15 mouse cellular contexts compared by ENCODE assay signal in the genomic region with DNA sequence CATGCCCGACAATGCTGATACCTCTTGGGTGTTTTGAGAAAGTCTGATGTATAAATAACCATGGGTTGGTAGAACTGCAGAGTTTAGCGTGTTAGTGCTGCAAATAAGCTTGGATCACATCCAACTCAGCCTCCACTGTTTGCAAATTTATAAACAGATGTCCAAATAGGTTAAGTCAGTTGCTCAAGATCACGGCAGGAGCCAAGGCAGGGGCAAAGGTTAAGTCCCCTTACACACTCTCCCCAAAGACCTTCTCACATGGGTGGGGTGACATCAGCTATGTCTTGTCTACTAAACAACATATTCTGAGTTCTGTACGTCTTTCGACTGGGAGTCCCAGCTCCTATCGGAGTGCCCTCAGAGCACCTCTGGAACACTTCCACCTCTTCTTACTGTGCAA.
DNase-seq lines count a peak whose midpoint lies in the region; TF ChIP-seq lines count a peak whose summit lies in the region.
"Had no signal": no experiment of that assay in that cellular context is flagged by ENCODE, and none has a peak within 500 bp of the region (broad histone marks: within the 10 kb centered on the region; RNA-seq: fewer than 3 reads in every experiment).

No protein-coding gene starts in this region.

- no peaks in the 10 kb centered on the region for H3K36me3 ChIP-seq in kidney, adult 2 months (ENCODE audit: control insufficient read depth, insufficient read depth, low read length)
- H3K36me3 ChIP-seq: embryonic facial prominence, embryonic 10.5 days; heart, embryonic 13.5 days; hindbrain, embryonic 12.5 days; limb, embryonic 12.5 days; midbrain, embryonic 15.5 days had no signal

- peak; percentile 61 for DNase-seq in adrenal gland, postnatal 10 days
- no peak for DNase-seq in adrenal gland, postnatal 4 days (ENCODE audit: low spot score in 2 of 2)
- DNase-seq in kidney, adult 2 months = peak; percentile 64
- no peak for DNase-seq in kidney, postnatal 10 days
- peak; percentile 90 for DNase-seq in adipocyte (ENCODE audit: low spot score)
- peak; percentile 57 for DNase-seq in lung, postnatal 10 days
- DNase-seq in urinary bladder, postnatal 4 days (ENCODE audit: low spot score in 2 of 2) = no peak
- no peak for DNase-seq in layer of hippocampus, adult 9-10 months (ENCODE audit: low spot score)
- DNase-seq: cerebellum, postnatal 25 days; thymus, adult 18-20 months had no signal

- no peak for TF ChIP-seq POLR2A in kidney, adult 2 months (IDR thresholded peaks at IDR 0.05; ENCODE audit: low read depth, low read length)

- no peak overlapping the region for H3K27ac ChIP-seq in kidney, adult 2 months (ENCODE audit: insufficient read depth, low read depth, low read length)
- H3K27ac ChIP-seq: embryonic facial prominence, embryonic 10.5 days; heart, embryonic 13.5 days; hindbrain, embryonic 12.5 days; limb, embryonic 12.5 days; midbrain, embryonic 15.5 days had no signal

- H3K27me3 ChIP-seq in kidney, adult 2 months (replicated peaks; ENCODE audit: control insufficient read depth, insufficient read depth, low read length) = no peaks in the 10 kb centered on the region
- H3K27me3 ChIP-seq: hindbrain, embryonic 12.5 days; limb, embryonic 12.5 days; midbrain, embryonic 15.5 days had no signal

- peaks cover 6% of the 10 kb centered on the region; the same call in 1 of the 2 replicates for H3K4me1 ChIP-seq in kidney, adult 2 months (ENCODE audit: control insufficient read depth, insufficient read depth, low read length)
- H3K4me1 ChIP-seq: heart, embryonic 13.5 days; midbrain, embryonic 15.5 days had no signal

- TF ChIP-seq CTCF in kidney, adult 2 months (conservative IDR thresholded peaks at IDR 0.05; ENCODE audit: insufficient read depth, insufficient read length, low read depth, low read length) = no peak

- no peak overlapping the region for H3K4me3 ChIP-seq in kidney, adult 2 months (ENCODE audit: insufficient read depth, low read depth, low read length)
- H3K4me3 ChIP-seq: embryonic facial prominence, embryonic 10.5 days; heart, embryonic 13.5 days; hindbrain, embryonic 12.5 days; limb, embryonic 12.5 days; midbrain, embryonic 15.5 days had no signal

- WGBS in kidney, adult 2 months = 64% methylated on average over 6 of the region's 6 CpGs

Comparison
In these comparisons a context has a peak if more than half of its experiments do, and no peak if none do; other contexts are left out.
1. DNase-seq: peak in adrenal gland, postnatal 10 days (single experiment), kidney, adult 2 months (single experiment), adipocyte (single experiment) and lung, postnatal 10 days (single experiment); none in adrenal gland, postnatal 4 days (0 of 2), kidney, postnatal 10 days (single experiment), urinary bladder, postnatal 4 days (0 of 2) and layer of hippocampus, adult 9-10 months (single experiment).